In the genomic region with DNA sequence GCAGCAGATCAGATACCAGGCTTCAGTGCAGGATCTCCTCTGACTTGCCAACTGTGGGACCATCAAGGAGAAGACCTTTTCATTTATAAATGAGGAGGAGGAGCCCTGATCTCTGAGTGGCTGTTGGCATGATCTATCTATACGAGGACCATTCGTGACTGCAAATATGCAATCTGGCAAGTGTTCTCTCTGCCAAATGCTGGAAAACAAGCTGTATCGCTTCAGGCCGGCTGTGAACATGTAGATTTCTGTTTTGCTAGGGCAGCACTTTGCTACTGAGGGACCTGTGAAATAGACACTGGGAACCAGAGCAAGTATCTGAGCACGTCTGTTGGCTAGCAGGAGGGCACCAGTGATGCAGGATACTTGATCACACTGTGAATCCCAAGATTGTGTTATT, we compare ENCODE assay signal across 29 mouse cellular contexts. TPM values are rescaled to one million over a fixed set of nuclear protein-coding genes. Genes with fewer than 3 reads are reported as not detected.
"Had no signal": no experiment of that assay in that cellular context is flagged by ENCODE, and none has a peak within 500 bp of the region (broad histone marks: within the 10 kb centered on the region; RNA-seq: fewer than 3 reads in every experiment).

No protein-coding gene starts in this region.

- H3K27ac ChIP-seq: embryonic facial prominence, embryonic 10.5 days; embryonic facial prominence, embryonic 12.5 days; embryonic facial prominence, embryonic 13.5 days; embryonic facial prominence, embryonic 15.5 days; forebrain, embryonic 10.5 days; forebrain, embryonic 12.5 days; forebrain, embryonic 13.5 days; forebrain, embryonic 15.5 days; gastrocnemius, adult 2 months; heart, adult 2 months had no signal

- DNase-seq: cerebellum, adult 2 months; cerebellum, adult 8-10 months; cerebellum, adult 9-10 months; cerebellum, adult 9-11 months; cerebellum, postnatal 10 days; cerebellum, postnatal 14 days; cerebellum, postnatal 25 days; cerebellum, postnatal 36 days; embryo, embryonic 11 days; forebrain, postnatal 0 days; gastrocnemius, adult 2 months; gastrocnemius, postnatal 10 days; gastrocnemius, postnatal 14 days; gastrocnemius, postnatal 25 days; gastrocnemius, postnatal 36 days; heart, adult 11 months; heart, adult 18-20 months; heart, adult 2 months had no signal

- H3K4me3 ChIP-seq: embryonic facial prominence, embryonic 10.5 days; embryonic facial prominence, embryonic 12.5 days; embryonic facial prominence, embryonic 13.5 days; embryonic facial prominence, embryonic 15.5 days; erythroblast, embryonic 14.5 days; forebrain, embryonic 10.5 days; forebrain, embryonic 12.5 days; forebrain, embryonic 13.5 days; forebrain, embryonic 15.5 days; gastrocnemius, adult 2 months; heart, adult 2 months had no signal

RNA-seq across cellular contexts. Expression of a gene that starts 18.6 kb away (rescaled TPM):
- total RNA-seq: gastrocnemius, adult 8-10 months; granulocyte monocyte progenitor cell, adult 5-6 weeks had no signal
